ENCODE assay signal across 9 mouse cellular contexts in the genomic region with DNA sequence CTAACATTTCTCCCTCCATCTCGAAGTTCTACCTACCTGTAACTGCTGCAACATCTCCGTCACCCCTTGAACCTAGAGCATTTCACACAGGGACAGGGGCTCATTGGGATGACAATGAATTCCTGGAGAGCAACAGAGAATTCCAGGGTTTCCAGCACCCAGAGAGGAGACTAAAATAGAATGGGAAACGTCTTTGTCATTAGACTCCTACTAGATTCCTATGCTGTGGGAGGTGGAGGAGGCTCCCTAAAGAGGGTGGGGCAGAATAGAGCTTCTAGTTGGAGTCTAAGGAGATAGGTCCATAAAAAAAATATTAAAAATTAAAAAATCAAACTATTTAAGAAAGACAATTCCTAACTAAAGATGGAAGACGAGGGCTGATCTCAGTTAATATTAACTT. TPM values are rescaled to one million over a fixed set of nuclear protein-coding genes. Genes with fewer than 3 reads are reported as not detected.
DNase-seq lines count a peak whose midpoint lies in the region; ATAC-seq and TF ChIP-seq lines count a peak whose summit lies in the region.
"Had no signal": no experiment of that assay in that cellular context is flagged by ENCODE, and none has a peak within 500 bp of the region (broad histone marks: within the 10 kb centered on the region; RNA-seq: fewer than 3 reads in every experiment).

No protein-coding gene starts in this region.

- H3K4me2 ChIP-seq in lung, embryonic 16.5 days (ENCODE audit: low read depth, low read length), result peak overlapping the region; percentile 93
- peak overlapping the region; percentile 83 for H3K4me2 ChIP-seq in stomach, postnatal 0 days (replicated peaks; ENCODE audit: low read depth)

- H3K4me1 ChIP-seq in lung, embryonic 16.5 days (replicated peaks; ENCODE audit: control insufficient read depth, insufficient read depth, low read length), result peaks cover 7% of the 10 kb centered on the region; the same call in 1 of the 2 replicates
- no peaks in the 10 kb centered on the region for H3K4me1 ChIP-seq in lung, adult 2 months (ENCODE audit: control insufficient read depth, insufficient read depth, low read length)
- H3K4me1 ChIP-seq in limb, embryonic 10.5 days, result peaks cover 13% of the 10 kb centered on the region
- H3K4me1 ChIP-seq in stomach, postnatal 0 days (replicated peaks; ENCODE audit: control insufficient read depth, insufficient read depth), result no peaks in the 10 kb centered on the region
- no peaks in the 10 kb centered on the region for H3K4me1 ChIP-seq in thymus, adult 2 months (replicated peaks; ENCODE audit: control insufficient read depth, insufficient read depth, low read length)

- TF ChIP-seq EP300 in stomach, postnatal 0 days (optimal IDR thresholded peaks at IDR 0.05), result no peak

- H3K27me3 ChIP-seq in lung, embryonic 16.5 days (ENCODE audit: control insufficient read depth, insufficient read depth, low read depth, low read length), result peaks cover 5% of the 10 kb centered on the region
- H3K27me3 ChIP-seq in limb, embryonic 10.5 days (ENCODE audit: low read depth, poor library complexity, severe bottlenecking), result peaks cover 35% of the 10 kb centered on the region
- no peaks in the 10 kb centered on the region for H3K27me3 ChIP-seq in stomach, postnatal 0 days (ENCODE audit: control insufficient read depth, insufficient read depth, low read length)
- no peaks in the 10 kb centered on the region; the same call in 1 of the 2 replicates for H3K27me3 ChIP-seq in thymus, adult 2 months (ENCODE audit: control insufficient read depth, insufficient read depth, low read length)

- 46% methylated on average over 4 of the region's 4 CpGs for WGBS in lung, embryonic 16.5 days
- WGBS in lung, adult 2 months, result 40% methylated on average over 4 of the region's 4 CpGs
- 49% methylated on average over 4 of the region's 4 CpGs for WGBS in limb, embryonic 10.5 days
- WGBS in stomach, postnatal 0 days, result 44% methylated on average over 4 of the region's 4 CpGs
- WGBS in thymus, adult 2 months, result 55% methylated on average over 4 of the region's 4 CpGs

- peak overlapping the region; percentile 55 for H3K4me3 ChIP-seq in lung, embryonic 16.5 days (ENCODE audit: low read length)
- H3K4me3 ChIP-seq in lung, adult 2 months (replicated peaks; ENCODE audit: extremely low read depth, low read depth, low read length), result no peak overlapping the region
- H3K4me3 ChIP-seq in limb, embryonic 10.5 days, result peak overlapping the region; percentile 64
- H3K4me3 ChIP-seq in stomach, postnatal 0 days (ENCODE audit: low read depth, low read length), result peak overlapping the region; percentile 42
- H3K4me3 ChIP-seq in thymus, adult 2 months (ENCODE audit: control insufficient read depth, insufficient read depth, low read length), result no peak overlapping the region

- no peak for TF ChIP-seq CTCF in lung, adult 2 months (IDR thresholded peaks at IDR 0.05; ENCODE audit: insufficient read depth, low read length)
- TF ChIP-seq CTCF in stomach, postnatal 0 days (IDR thresholded peaks at IDR 0.05; ENCODE audit: low read depth), result no peak
- TF ChIP-seq CTCF in thymus, adult 2 months (IDR thresholded peaks at IDR 0.05; ENCODE audit: borderline replicate concordance, control insufficient read depth, extremely low read depth, insufficient read depth, low read length, poor library complexity), result no peak

- H3K27ac ChIP-seq in lung, embryonic 16.5 days (ENCODE audit: low read length), result no peak overlapping the region
- H3K27ac ChIP-seq in limb, embryonic 10.5 days, result no peak overlapping the region
- no peak overlapping the region for H3K27ac ChIP-seq in stomach, postnatal 0 days (replicated peaks)
- no peak overlapping the region for H3K27ac ChIP-seq in thymus, adult 2 months (ENCODE audit: control insufficient read depth, insufficient read depth, low read length)

- ATAC-seq in lung, embryonic 16.5 days (ENCODE audit: low read depth), result no peak
- no peak for ATAC-seq in stomach, postnatal 0 days (ENCODE audit: low FRiP score, low TSS enrichment)
- ATAC-seq in granulocyte monocyte progenitor cell, adult 5-6 weeks (replicated peaks; ENCODE audit: poor library complexity, severe bottlenecking), result no peak

- peak; percentile 1 to 23 for DNase-seq in cerebellum, postnatal 14 days
- no peak for DNase-seq in cerebellum, adult 11-12 months
- DNase-seq in lung, adult 2 months, result no peak
- DNase-seq in limb, embryonic 10.5 days (ENCODE audit: low spot score), result no peak
- no peak for DNase-seq in stomach, postnatal 0 days (ENCODE audit: low spot score)
- DNase-seq in thymus, adult 2 months, result no peak
- DNase-seq: thymus, postnatal 14 days had no signal

- H3K9me3 ChIP-seq in lung, embryonic 16.5 days (ENCODE audit: control insufficient read depth, low read length), result no peaks in the 10 kb centered on the region
- no peaks in the 10 kb centered on the region for H3K9me3 ChIP-seq in limb, embryonic 10.5 days (replicated peaks)
- H3K9me3 ChIP-seq in stomach, postnatal 0 days (ENCODE audit: control insufficient read depth, low read length), result no peaks in the 10 kb centered on the region

- H3K36me3 ChIP-seq in lung, embryonic 16.5 days (ENCODE audit: control insufficient read depth, insufficient read depth, low read length), result no peaks in the 10 kb centered on the region
- H3K36me3 ChIP-seq in limb, embryonic 10.5 days, result no peaks in the 10 kb centered on the region
- H3K36me3 ChIP-seq in stomach, postnatal 0 days (ENCODE audit: control insufficient read depth, insufficient read depth, low read length), result no peaks in the 10 kb centered on the region
- no peaks in the 10 kb centered on the region for H3K36me3 ChIP-seq in thymus, adult 2 months (ENCODE audit: control insufficient read depth, insufficient read depth, low read length)

- TF ChIP-seq POLR2A in lung, adult 2 months (IDR thresholded peaks at IDR 0.05; ENCODE audit: borderline replicate concordance, extremely low read depth, low read depth, low read length), result no peak
- no peak for TF ChIP-seq POLR2A in thymus, adult 2 months (IDR thresholded peaks at IDR 0.05; ENCODE audit: control insufficient read depth, extremely low read depth, insufficient read depth, low read length, poor library complexity)

- H3K9ac ChIP-seq in lung, embryonic 16.5 days (ENCODE audit: low read length), result no peak overlapping the region
- no peak overlapping the region for H3K9ac ChIP-seq in stomach, postnatal 0 days (ENCODE audit: low read length)

RNA-seq across cellular contexts. Expression of a gene that starts 0.5 kb away (rescaled TPM):
- polyA plus RNA-seq in lung, embryonic 16.5 days (2015; fragmentation: Nextera tagmentation; extraction: Ambion mirVana), result 0.63 and 0.70 TPM in 2 replicates
- 0.06 and 0.08 TPM in 2 replicates for polyA plus RNA-seq in lung, adult 2 months (2012; rRNA removed)
- polyA plus RNA-seq in limb, embryonic 10.5 days (2016; fragmentation: Nextera tagmentation; extraction: Ambion mirVana), result 0.46 and 0.49 TPM in 2 replicates
- polyA plus RNA-seq in stomach, postnatal 0 days (2015; fragmentation: Nextera tagmentation; extraction: Ambion mirVana), result 0.40 and 0.50 TPM in 2 replicates
- not detected in 2 replicates for total RNA-seq in granulocyte monocyte progenitor cell, adult 5-6 weeks (2014; fragmentation: Nextera tagmentation)
- total RNA-seq in granulocyte monocyte progenitor cell, adult 5-6 weeks (2017), result not detected in 2 replicates
- polyA plus RNA-seq in thymus, adult 2 months (2012; rRNA removed), result 0.06 TPM in 1 of 2 replicates, not detected in the other

Comparison
In these comparisons a context has a peak if more than half of its experiments do, and no peak if none do; other contexts are left out.
1. DNase-seq: peak in cerebellum, postnatal 14 days (2 of 2); none in cerebellum, adult 11-12 months (single experiment), lung, adult 2 months (single experiment), limb, embryonic 10.5 days (single experiment), stomach, postnatal 0 days (single experiment) and thymus, adult 2 months (single experiment).
2. H3K4me3 ChIP-seq: peak in lung, embryonic 16.5 days (single experiment), limb, embryonic 10.5 days (single experiment) and stomach, postnatal 0 days (single experiment); none in lung, adult 2 months (single experiment) and thymus, adult 2 months (single experiment).